22 mouse cellular contexts compared by ENCODE assay signal in the genomic region with DNA sequence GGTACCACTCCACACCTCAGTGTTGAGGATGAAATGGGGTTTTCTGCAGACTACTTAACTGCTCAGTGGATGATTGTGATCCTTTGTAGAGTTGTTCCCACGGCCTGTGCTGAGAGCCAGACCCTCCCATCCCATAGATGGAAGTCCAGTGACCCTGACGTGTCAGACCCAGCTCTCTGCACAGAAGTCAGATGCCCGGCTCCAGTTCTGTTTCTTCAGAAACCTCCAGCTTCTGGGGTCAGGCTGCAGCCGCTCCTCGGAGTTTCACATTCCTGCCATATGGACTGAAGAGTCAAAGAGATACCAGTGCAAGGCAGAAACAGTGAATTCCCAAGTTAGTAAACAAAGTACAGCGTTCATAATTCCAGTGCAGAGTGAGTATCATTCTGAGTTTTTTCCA. TPM values are rescaled to one million over a fixed set of nuclear protein-coding genes. Genes with fewer than 3 reads are reported as not detected.
"Had no signal": no experiment of that assay in that cellular context is flagged by ENCODE, and none has a peak within 500 bp of the region (broad histone marks: within the 10 kb centered on the region; RNA-seq: fewer than 3 reads in every experiment).

No protein-coding gene starts in this region.

- H3K27ac ChIP-seq: limb, embryonic 15.5 days; liver, embryonic 12.5 days; liver, embryonic 14.5 days; lung, embryonic 15.5 days; macrophage; midbrain, embryonic 13.5 days; midbrain, embryonic 15.5 days; neural tube, embryonic 12.5 days; stomach, embryonic 15.5 days; stomach, postnatal 0 days had no signal

- H3K4me3 ChIP-seq: limb, embryonic 15.5 days; liver, embryonic 12.5 days; lung, embryonic 15.5 days; megakaryocyte, embryonic 14.5 days; midbrain, embryonic 13.5 days; midbrain, embryonic 15.5 days; neural tube, embryonic 12.5 days; stomach, embryonic 15.5 days had no signal

- DNase-seq: right cerebral cortex, postnatal 14 days; thymus, adult 2 months; thymus, postnatal 25 days; thymus, postnatal 4 days had no signal

- H3K4me2 ChIP-seq: limb, embryonic 15.5 days; liver, embryonic 12.5 days; lung, embryonic 15.5 days; midbrain, embryonic 11.5 days; midbrain, embryonic 13.5 days; midbrain, embryonic 15.5 days; neural tube, embryonic 12.5 days; stomach, embryonic 15.5 days had no signal

- H3K9me3 ChIP-seq: limb, embryonic 15.5 days; liver, embryonic 12.5 days; lung, embryonic 15.5 days; megakaryocyte, embryonic 14.5 days; midbrain, embryonic 13.5 days; midbrain, embryonic 15.5 days; neural tube, embryonic 12.5 days; stomach, embryonic 15.5 days had no signal

- ATAC-seq: liver, embryonic 12.5 days; midbrain, embryonic 13.5 days; midbrain, embryonic 15.5 days had no signal

- H3K4me1 ChIP-seq: limb, embryonic 15.5 days; liver, embryonic 12.5 days; lung, embryonic 15.5 days; megakaryocyte, embryonic 14.5 days; midbrain, embryonic 13.5 days; midbrain, embryonic 15.5 days; neural tube, embryonic 12.5 days; stomach, embryonic 15.5 days had no signal

- H3K36me3 ChIP-seq: limb, embryonic 15.5 days; liver, embryonic 12.5 days; lung, embryonic 15.5 days; midbrain, embryonic 13.5 days; midbrain, embryonic 15.5 days; neural tube, embryonic 12.5 days; stomach, embryonic 15.5 days had no signal

- H3K27me3 ChIP-seq: limb, embryonic 15.5 days; liver, embryonic 12.5 days; lung, embryonic 15.5 days; midbrain, embryonic 13.5 days; midbrain, embryonic 15.5 days; neural tube, embryonic 12.5 days; stomach, embryonic 15.5 days had no signal

- H3K9ac ChIP-seq: limb, embryonic 15.5 days; liver, embryonic 12.5 days; liver, embryonic 14.5 days; lung, embryonic 15.5 days; midbrain, embryonic 13.5 days; midbrain, embryonic 15.5 days; neural tube, embryonic 12.5 days; stomach, embryonic 15.5 days had no signal

RNA-seq across cellular contexts. Expression of a gene that starts 8.4 kb away (rescaled TPM):
- total RNA-seq: liver, adult 2 months; midbrain, postnatal 0 days had no signal
- polyA plus RNA-seq: limb, embryonic 15.5 days; liver, embryonic 12.5 days; liver, embryonic 14.5 days; liver, embryonic 16.5 days; lung, embryonic 15.5 days; midbrain, embryonic 11.5 days; midbrain, embryonic 13.5 days; midbrain, embryonic 15.5 days; midbrain, postnatal 0 days; neural tube, embryonic 12.5 days; neural tube, embryonic 14.5 days; stomach, embryonic 15.5 days; stomach, postnatal 0 days; testis, adult 2 months; urinary bladder, adult 2 months had no signal
